19 mouse cellular contexts compared by ENCODE assay signal in the genomic region with DNA sequence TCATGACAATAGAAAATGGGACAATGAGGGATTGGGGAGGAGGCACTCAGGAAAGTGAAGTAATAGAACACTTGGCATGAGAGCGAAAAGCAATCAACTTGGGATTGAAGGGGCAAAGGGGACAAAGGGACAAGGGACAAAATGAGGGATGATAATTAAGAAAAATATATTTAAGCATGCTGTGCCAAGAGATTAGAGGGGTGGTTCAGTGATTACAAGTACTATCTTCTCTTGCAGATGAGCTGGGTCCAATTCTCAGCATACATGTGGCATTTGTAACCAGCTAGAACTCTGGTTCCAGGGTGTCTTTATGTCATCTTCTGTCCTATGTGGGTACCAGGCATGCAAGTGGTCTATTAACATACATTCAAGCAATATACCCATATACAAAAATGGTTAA.
DNase-seq lines count a peak whose midpoint lies in the region; ATAC-seq and TF ChIP-seq lines count a peak whose summit lies in the region.
"Had no signal": no experiment of that assay in that cellular context is flagged by ENCODE, and none has a peak within 500 bp of the region (broad histone marks: within the 10 kb centered on the region; RNA-seq: fewer than 3 reads in every experiment).

No protein-coding gene starts in this region.

- no peaks in the 10 kb centered on the region for H3K27me3 ChIP-seq in MEL (ENCODE audit: control insufficient read depth in 1 of 2, insufficient read depth in 2 of 2, low read length in 2 of 2)
- no peaks in the 10 kb centered on the region for H3K27me3 ChIP-seq in neural tube, embryonic 15.5 days (replicated peaks)
- H3K27me3 ChIP-seq: CH12.LX had no signal

- H3K4me2 ChIP-seq in neural tube, embryonic 15.5 days: no peak overlapping the region

- H3K9ac ChIP-seq in MEL (ENCODE audit: control insufficient read depth, low read depth, low read length, poor library complexity, severe bottlenecking): no peak overlapping the region
- H3K9ac ChIP-seq in neural tube, embryonic 15.5 days (replicated peaks): no peak overlapping the region

- no peaks in the 10 kb centered on the region for H3K4me1 ChIP-seq in MEL (ENCODE audit: control insufficient read depth in 1 of 2, insufficient read depth in 2 of 2, low read length in 2 of 2)
- H3K4me1 ChIP-seq in neural tube, embryonic 15.5 days: no peaks in the 10 kb centered on the region

- H3K4me3 ChIP-seq in MEL (ENCODE audit: control insufficient read depth in 1 of 2, insufficient read depth in 1 of 2, low read depth in 2 of 2, low read length in 2 of 2): no peak overlapping the region
- no peak overlapping the region for H3K4me3 ChIP-seq in neural tube, embryonic 15.5 days (replicated peaks)

- TF ChIP-seq CTCF in MEL (IDR thresholded peaks at IDR 0.05 in 2 of 3, conservative IDR thresholded peaks at IDR 0.05 in 1 of 3; ENCODE audit: control insufficient read depth in 1 of 3, insufficient read depth in 1 of 3, low read depth in 2 of 3, low read length in 3 of 3, poor library complexity in 1 of 3, severe bottlenecking in 1 of 3): no peak

- WGBS in neural tube, embryonic 15.5 days: 92% methylated on average over 1 of the region's 1 CpGs

- no peak overlapping the region for H3K27ac ChIP-seq in MEL (ENCODE audit: control insufficient read depth, low read depth, low read length)
- H3K27ac ChIP-seq in neural tube, embryonic 15.5 days (replicated peaks): no peak overlapping the region

- peak; percentile 49 to 54; a peak in 3 of 4 replicates for TF ChIP-seq EP300 in MEL (IDR thresholded peaks at IDR 0.05; ENCODE audit: low read depth in 1 of 2, low read length in 2 of 2)

- H3K9me3 ChIP-seq in MEL (replicated peaks; ENCODE audit: insufficient read depth, low read length): no peaks in the 10 kb centered on the region
- no peaks in the 10 kb centered on the region for H3K9me3 ChIP-seq in neural tube, embryonic 15.5 days (replicated peaks)
- H3K9me3 ChIP-seq: G1E had no signal

- no peak for DNase-seq in MEL (ENCODE audit: low read depth, low spot score)
- DNase-seq: adrenal gland, adult 2 months; adrenal gland, adult 8-10 months; adrenal gland, postnatal 10 days; adrenal gland, postnatal 14 days; adrenal gland, postnatal 25 days; adrenal gland, postnatal 36 days; B cell, adult 2 months; cerebellum, adult 11 months; cerebellum, adult 11-12 months; cerebellum, adult 18-20 months; cerebellum, adult 2 months; cerebellum, adult 8-10 months had no signal

- TF ChIP-seq POLR2A in MEL (IDR thresholded peaks at IDR 0.05; ENCODE audit: control insufficient read depth in 1 of 2, insufficient read depth in 1 of 2, low read depth in 1 of 2, low read length in 2 of 2, poor library complexity in 1 of 2): no peak

- no peaks in the 10 kb centered on the region for H3K36me3 ChIP-seq in MEL (ENCODE audit: control insufficient read depth in 1 of 2, insufficient read depth in 2 of 2, low read length in 2 of 2)
- H3K36me3 ChIP-seq in neural tube, embryonic 15.5 days: no peaks in the 10 kb centered on the region
- H3K36me3 ChIP-seq: G1E had no signal

- no peak for ATAC-seq in neural tube, embryonic 15.5 days (ENCODE audit: low FRiP score)
- ATAC-seq: activated CD4-positive, CD25-positive, alpha-beta regulatory T cell, adult 4 months; CD4-positive, CD25-positive, alpha-beta regulatory T cell, adult 4 months; Patski had no signal

- TF ChIP-seq RAD21 in MEL (IDR thresholded peaks at IDR 0.05; ENCODE audit: low read depth, low read length): no peak

- H3K79me2 ChIP-seq in MEL (ENCODE audit: control insufficient read depth, insufficient read depth, low read length, poor library complexity): no peaks in the 10 kb centered on the region

TF ChIP-seq in MEL, 35 proteins besides CTCF, POLR2A, EP300 and RAD21:
- TF ChIP-seq TCF12 (IDR thresholded peaks at IDR 0.05; ENCODE audit: low read depth, low read length) (peak; percentile 64; the same call in 1 of the 2 replicates), USF1 (IDR thresholded peaks at IDR 0.05; ENCODE audit: low read depth, low read length) (no peak), MYC (IDR thresholded peaks at IDR 0.05; ENCODE audit: low read depth, low read length) (no peak), JUND (IDR thresholded peaks at IDR 0.05; ENCODE audit: low read depth, low read length) (no peak), TAL1 (IDR thresholded peaks at IDR 0.05; ENCODE audit: low read length) (no peak), KAT2A (conservative IDR thresholded peaks at IDR 0.05; ENCODE audit: low read depth, low read length) (no peak), GATA1 (IDR thresholded peaks at IDR 0.05; ENCODE audit: low read depth, low read length) (peak; percentile 57), UBTF (IDR thresholded peaks at IDR 0.05; ENCODE audit: borderline replicate concordance, insufficient read depth, low read depth, low read length) (no peak)
